9 mouse cellular contexts compared by ENCODE assay signal in genomic region chr11:53466231-53466971, GRCm38 (mm10). TPM values are rescaled to one million over a fixed set of nuclear protein-coding genes. Genes with fewer than 3 reads are reported as not detected.
DNase-seq lines count a peak whose midpoint lies in the region; ATAC-seq and TF ChIP-seq lines count a peak whose summit lies in the region.
"Had no signal": no experiment of that assay in that cellular context is flagged by ENCODE, and none has a peak within 500 bp of the region (broad histone marks: within the 10 kb centered on the region; RNA-seq: fewer than 3 reads in every experiment).

No protein-coding gene starts in this region.

- peaks cover 8% of the 10 kb centered on the region for H3K4me1 ChIP-seq in cortical plate, adult 2 months (ENCODE audit: control insufficient read depth, insufficient read depth, low read length)
- H3K4me1 ChIP-seq in hindbrain, embryonic 16.5 days (ENCODE audit: control insufficient read depth, insufficient read depth, low read depth, low read length), result peaks cover 31% of the 10 kb centered on the region

- H3K9me3 ChIP-seq in hindbrain, embryonic 16.5 days (ENCODE audit: control insufficient read depth, low read length), result no peaks in the 10 kb centered on the region

- peaks cover 55% of the 10 kb centered on the region for H3K27me3 ChIP-seq in hindbrain, embryonic 16.5 days (replicated peaks; ENCODE audit: control insufficient read depth, insufficient read depth, low read length)

- no peak for TF ChIP-seq POLR2A in cortical plate, adult 2 months (IDR thresholded peaks at IDR 0.05; ENCODE audit: extremely low read depth, insufficient read depth, low read length)

- TF ChIP-seq CTCF in cortical plate, adult 2 months (IDR thresholded peaks at IDR 0.05; ENCODE audit: extremely low read depth, insufficient read depth, low read length), result peak; percentile 60
- peak; percentile 85 for TF ChIP-seq CTCF in left cerebral cortex, adult 2 months (IDR thresholded peaks at IDR 0.05)

- H3K4me2 ChIP-seq in hindbrain, embryonic 16.5 days (ENCODE audit: low read length), result peak overlapping the region; percentile 64

- peak; percentile 88 for DNase-seq in adrenal gland, postnatal 14 days
- peak; percentile 85 for DNase-seq in gastrocnemius, postnatal 10 days
- DNase-seq in left cerebral cortex, adult 2 months (ENCODE audit: extremely low spot score in 1 of 2, low spot score in 2 of 2), result peak; percentile 85 to 86
- peak; percentile 78 for DNase-seq in lung, postnatal 36 days
- peak; percentile 63 for DNase-seq in retina, postnatal 7 days (ENCODE audit: low read depth, low spot score)
- DNase-seq in natural killer cell, adult 2 months (ENCODE audit: low spot score in 2 of 2), result no peak

- 7% methylated on average over 40 of the region's 40 CpGs for WGBS in hindbrain, embryonic 16.5 days

- H3K4me3 ChIP-seq in cortical plate, adult 2 months (ENCODE audit: insufficient read depth, low read length), result peak overlapping the region; percentile 35
- peak overlapping the region; percentile 41 for H3K4me3 ChIP-seq in hindbrain, embryonic 16.5 days (ENCODE audit: low read length)
- H3K4me3 ChIP-seq in left cerebral cortex, adult 2 months, result peak overlapping the region; percentile 38

- H3K36me3 ChIP-seq in hindbrain, embryonic 16.5 days (ENCODE audit: control insufficient read depth, insufficient read depth, low read length), result no peaks in the 10 kb centered on the region

- intact Hi-C loops in left cerebral cortex, adult 2 months (cut with DNase I), result loop anchor here (10.0 kb wide), 1 partner anchor 378 kb away; no protein-coding TSS in a partner anchor

- ATAC-seq in hindbrain, embryonic 16.5 days, result peak; percentile 74

- peak overlapping the region; percentile 69 for H3K9ac ChIP-seq in hindbrain, embryonic 16.5 days (ENCODE audit: low read depth, low read length)

- peak overlapping the region; percentile 32; the same call in 1 of the 2 replicates for H3K27ac ChIP-seq in cortical plate, adult 2 months (ENCODE audit: insufficient read depth, low read length)
- H3K27ac ChIP-seq in hindbrain, embryonic 16.5 days (ENCODE audit: low read depth, low read length), result no peak overlapping the region
- H3K27ac ChIP-seq in left cerebral cortex, adult 2 months, result peak overlapping the region; percentile 77

RNA-seq across cellular contexts. Expression of gene Gm9837, which starts 3.9 kb away (rescaled TPM):
- not detected in 2 replicates for total RNA-seq in adrenal gland, postnatal 14 days (2021)
- polyA plus RNA-seq in cortical plate, adult 2 months (2012; rRNA removed), result not detected in 2 replicates
- total RNA-seq in gastrocnemius, postnatal 10 days (2021), result not detected
- polyA plus RNA-seq in hindbrain, embryonic 16.5 days (2015; fragmentation: Nextera tagmentation; extraction: Ambion mirVana), result not detected in 2 replicates
- total RNA-seq in left cerebral cortex, adult 2 months (2021), result under 1 TPM in 1 of 2 experiments, not detected in 1; 0.84 TPM
- polyA plus RNA-seq: large intestine, adult 2 months had no signal

RNA-seq across cellular contexts. Expression of gene Shroom1, which starts 9.4 kb away (rescaled TPM):
- total RNA-seq in adrenal gland, postnatal 14 days (2021), result 3.9 and 5.7 TPM in 2 replicates
- 6.5 and 6.8 TPM in 2 replicates for polyA plus RNA-seq in cortical plate, adult 2 months (2012; rRNA removed)
- total RNA-seq in gastrocnemius, postnatal 10 days (2021), result under 1 TPM; 0.45 to 0.54 TPM
- 3.2 and 3.6 TPM in 2 replicates for polyA plus RNA-seq in hindbrain, embryonic 16.5 days (2015; fragmentation: Nextera tagmentation; extraction: Ambion mirVana)
- total RNA-seq in left cerebral cortex, adult 2 months (2021), result 1 to 10 TPM; 5.4 to 6.3 TPM

RNA-seq across cellular contexts. Expression of gene Gm10447, which starts 9.5 kb away (rescaled TPM):
- not detected in 2 replicates for total RNA-seq in adrenal gland, postnatal 14 days (2021)
- 0.04 and 0.10 TPM in 2 replicates for polyA plus RNA-seq in cortical plate, adult 2 months (2012; rRNA removed)
- not detected for total RNA-seq in gastrocnemius, postnatal 10 days (2021)
- polyA plus RNA-seq in hindbrain, embryonic 16.5 days (2015; fragmentation: Nextera tagmentation; extraction: Ambion mirVana), result not detected in 2 replicates
- total RNA-seq in left cerebral cortex, adult 2 months (2021), result under 1 TPM; 0.33 to 0.34 TPM

RNA-seq across cellular contexts. Expression of gene Gm9945, which starts 13.6 kb away (rescaled TPM):
- total RNA-seq in adrenal gland, postnatal 14 days (2021), result not detected in 2 replicates
- 0.48 and 0.81 TPM in 2 replicates for polyA plus RNA-seq in cortical plate, adult 2 months (2012; rRNA removed)
- not detected for total RNA-seq in gastrocnemius, postnatal 10 days (2021)
- 0.34 TPM in 1 of 2 replicates, not detected in the other for polyA plus RNA-seq in hindbrain, embryonic 16.5 days (2015; fragmentation: Nextera tagmentation; extraction: Ambion mirVana)
- total RNA-seq in left cerebral cortex, adult 2 months (2021), result 1 to 10 TPM; 1.8 to 2.2 TPM
- polyA plus RNA-seq: large intestine, adult 2 months had no signal

RNA-seq across cellular contexts. Expression of gene Sowaha, which starts 13.7 kb away (rescaled TPM):
- total RNA-seq in adrenal gland, postnatal 14 days (2021), result 0.68 and 1.1 TPM in 2 replicates
- 54.0 and 56.1 TPM in 2 replicates for polyA plus RNA-seq in cortical plate, adult 2 months (2012; rRNA removed)
- under 1 TPM; 0.23 to 0.27 TPM for total RNA-seq in gastrocnemius, postnatal 10 days (2021)
- 1.5 TPM in 2 replicates for polyA plus RNA-seq in hindbrain, embryonic 16.5 days (2015; fragmentation: Nextera tagmentation; extraction: Ambion mirVana)
- 10 to 100 TPM; 68.8 to 83.8 TPM for total RNA-seq in left cerebral cortex, adult 2 months (2021)

Comparison
In these comparisons a context has a peak if more than half of its experiments do, and no peak if none do; other contexts are left out.
1. DNase-seq: peak in adrenal gland, postnatal 14 days (single experiment), gastrocnemius, postnatal 10 days (single experiment), left cerebral cortex, adult 2 months (2 of 2), lung, postnatal 36 days (single experiment) and retina, postnatal 7 days (single experiment); none in natural killer cell, adult 2 months (0 of 2).
2. Peak in every context shown above with its lines, with median percentiles within 50 percentile points of each other: H3K4me3 ChIP-seq.